Mouse (Mus musculus) liver, embryonic 16.5 days (tissue): Measurements from ENCODE around the gene Gm49318. TPM values are rescaled to one million over a fixed set of nuclear protein-coding genes. Genes with fewer than 3 reads are reported as not detected.

Experiments used
- ATAC-seq: fragments of 200-750 bp; cut with Nextera tagmentation; 2 replicates; pipeline ENCODE4 v1.8.0; 2017; ENCODE audit warnings: low read depth, mild to moderate bottlenecking, moderate number of reproducible peaks, moderate library complexity
- H3K27ac ChIP-seq: fragments of 300-500 bp; sonication (generic); 2 replicates; pipeline ENCODE4 v1.5.1; 2014; ENCODE audit warnings: mild to moderate bottlenecking, low read length
- H3K27me3 ChIP-seq: fragments of 300-500 bp; sonication (generic); 2 replicates; pipeline ENCODE4 v1.6.1; 2014; ENCODE audit warnings: low read depth, low read length, mixed read lengths; ENCODE audit not compliant: control insufficient read depth, insufficient read depth
- H3K36me3 ChIP-seq: fragments of 300-500 bp; sonication (generic); 2 replicates; pipeline ENCODE4 v1.6.1; 2014; ENCODE audit warnings: mild to moderate bottlenecking; ENCODE audit not compliant: control insufficient read depth, insufficient read depth
- H3K4me1 ChIP-seq: fragments of 300-500 bp; sonication (generic); 2 replicates; pipeline ENCODE4 v1.6.1; 2014; ENCODE audit warnings: low read depth, low read length, mixed read lengths; ENCODE audit not compliant: control insufficient read depth
- H3K4me2 ChIP-seq: fragments of 300-500 bp; sonication (generic); 2 replicates; pipeline ENCODE4 v1.6.1; 2014; ENCODE audit warnings: low read depth, low read length, mixed read lengths
- H3K4me3 ChIP-seq: fragments of 300-500 bp; sonication (generic); 2 replicates; pipeline ENCODE4 v1.5.1; 2014; ENCODE audit warnings: low read depth, mild to moderate bottlenecking, low read length
- H3K9ac ChIP-seq: fragments of 300-500 bp; sonication (generic); 2 replicates; pipeline ENCODE4 v1.6.1; 2014; ENCODE audit warnings: low read depth, low read length
- H3K9me3 ChIP-seq: fragments of 300-500 bp; sonication (generic); replicated peaks from 2 replicates; pipeline ENCODE4 v1.6.1; 2016; ENCODE audit warnings: low read length; ENCODE audit not compliant: control insufficient read depth
- WGBS: fragments of 180-500 bp; shearing (Covaris S2); extraction: QIAGEN DNeasy Blood & Tissue Kit; methylation state at CpG from one replicate; pipeline ENCODE4 v1.1.7; 2014; ENCODE audit not compliant: insufficient replicate concordance; 5-methylcytosine and 5-hydroxymethylcytosine counted together
- polyA plus RNA-seq: library from polyadenylated mRNA; unstranded; fragments of >200 nt; fragmentation: Nextera tagmentation; extraction: Ambion mirVana; gene quantifications from 2 replicates; pipeline ENCODE4 v1.2.1, GENCODE M21; 2015

Gm49318 gene
- polyA plus RNA-seq, 1 experiment from 2014 or later, result not detected

DNA sequence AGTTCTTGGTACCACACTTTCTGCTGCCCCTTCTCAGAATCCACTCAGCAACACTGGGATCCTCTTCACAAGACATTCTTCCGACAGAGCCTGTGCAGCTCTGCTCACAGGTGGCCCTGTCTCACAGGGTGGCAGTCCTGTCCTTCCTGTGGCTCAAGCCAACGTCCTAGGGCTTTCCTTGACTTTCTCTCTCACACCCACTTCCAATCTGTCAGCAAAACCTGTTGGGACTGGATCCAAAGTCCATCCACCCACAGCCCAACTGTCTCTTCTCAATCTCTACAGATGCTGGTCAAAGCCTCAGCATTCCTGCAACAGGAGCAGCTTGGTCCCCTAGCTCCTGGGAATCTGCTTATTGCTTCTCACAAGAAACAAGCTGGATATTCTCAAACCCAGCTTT is 9.7 kb downstream of the Gm49318 start:
- Histone ChIP-seq H3K4me3 (no peak overlapping the region), H3K36me3 (peaks cover 20% of the 10 kb centered on the region), H3K27ac (no peak overlapping the region), H3K4me1 (peaks cover 4% of the 10 kb centered on the region), H3K4me2 (no peak overlapping the region), H3K27me3 (no peaks in the 10 kb centered on the region), H3K9ac (no peak overlapping the region), H3K9me3 (no peaks in the 10 kb centered on the region)
- no peak for ATAC-seq
- 66% methylated on average over 2 of the region's 2 CpGs for WGBS

DNA sequence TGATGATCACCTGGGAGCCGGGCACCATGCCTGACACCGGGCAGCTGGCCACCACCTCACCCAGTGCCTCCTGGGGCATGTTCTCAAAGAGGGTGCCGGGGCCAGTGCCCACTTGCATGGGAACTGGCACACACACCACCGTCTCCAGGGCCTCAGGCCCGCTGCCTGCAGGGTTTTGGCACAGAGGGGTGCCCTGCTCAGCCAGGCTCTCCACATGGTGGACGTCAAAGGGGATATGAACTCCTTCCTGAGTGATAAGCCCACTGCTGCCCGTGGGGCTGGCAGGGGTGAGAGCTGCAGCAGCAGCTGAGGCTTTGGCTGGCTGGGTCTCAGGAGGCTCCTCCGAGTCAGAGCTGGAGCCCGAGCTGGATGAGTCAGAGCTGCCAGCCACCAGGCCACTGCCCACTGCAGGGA is 13.0 kb downstream of the Gm49318 start:
- H3K9ac ChIP-seq, result no peak overlapping the region
- ATAC-seq, result no peak
- H3K4me2 ChIP-seq, result no peak overlapping the region
- no peak overlapping the region for H3K4me3 ChIP-seq
- WGBS, result 84% methylated on average over 9 of the region's 9 CpGs
- peaks cover 10% of the 10 kb centered on the region for H3K4me1 ChIP-seq
- H3K27me3 ChIP-seq, result peaks cover 16% of the 10 kb centered on the region
- no peaks in the 10 kb centered on the region for H3K9me3 ChIP-seq
- H3K36me3 ChIP-seq, result peaks cover 15% of the 10 kb centered on the region
- no peak overlapping the region for H3K27ac ChIP-seq

DNA sequence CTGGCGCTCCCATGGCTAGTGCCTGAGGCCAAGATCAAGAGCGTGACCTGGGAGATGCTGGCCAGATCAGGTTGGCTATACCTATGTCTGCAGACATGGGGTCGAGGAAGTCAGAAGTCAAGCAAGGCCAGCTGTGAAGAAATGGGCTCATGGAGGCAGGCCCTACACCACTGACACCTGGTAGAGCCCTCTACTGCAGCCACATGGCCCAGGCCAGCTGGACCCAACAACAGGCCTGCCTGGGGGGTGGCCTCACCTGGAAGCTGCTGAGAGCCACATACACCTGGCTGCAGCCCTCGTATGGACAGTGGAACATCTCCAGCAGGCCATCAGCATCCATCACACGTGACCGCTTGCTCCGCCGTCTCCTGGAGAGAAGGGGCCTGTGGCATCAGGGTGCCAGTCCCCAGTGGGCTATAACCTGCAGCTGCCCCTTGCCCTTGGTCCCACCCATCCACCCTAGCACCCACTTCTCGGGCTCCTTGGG is 14.0 kb downstream of the Gm49318 start:
- H3K4me3 ChIP-seq, result no peak overlapping the region
- H3K27me3 ChIP-seq, result peaks cover 25% of the 10 kb centered on the region
- H3K4me2 ChIP-seq, result no peak overlapping the region
- ATAC-seq, result no peak
- no peak overlapping the region for H3K27ac ChIP-seq
- H3K36me3 ChIP-seq, result peaks cover 15% of the 10 kb centered on the region
- 83% methylated on average over 9 of the region's 9 CpGs for WGBS
- H3K9ac ChIP-seq, result no peak overlapping the region
- H3K9me3 ChIP-seq, result no peaks in the 10 kb centered on the region
- peaks cover 10% of the 10 kb centered on the region for H3K4me1 ChIP-seq

DNA sequence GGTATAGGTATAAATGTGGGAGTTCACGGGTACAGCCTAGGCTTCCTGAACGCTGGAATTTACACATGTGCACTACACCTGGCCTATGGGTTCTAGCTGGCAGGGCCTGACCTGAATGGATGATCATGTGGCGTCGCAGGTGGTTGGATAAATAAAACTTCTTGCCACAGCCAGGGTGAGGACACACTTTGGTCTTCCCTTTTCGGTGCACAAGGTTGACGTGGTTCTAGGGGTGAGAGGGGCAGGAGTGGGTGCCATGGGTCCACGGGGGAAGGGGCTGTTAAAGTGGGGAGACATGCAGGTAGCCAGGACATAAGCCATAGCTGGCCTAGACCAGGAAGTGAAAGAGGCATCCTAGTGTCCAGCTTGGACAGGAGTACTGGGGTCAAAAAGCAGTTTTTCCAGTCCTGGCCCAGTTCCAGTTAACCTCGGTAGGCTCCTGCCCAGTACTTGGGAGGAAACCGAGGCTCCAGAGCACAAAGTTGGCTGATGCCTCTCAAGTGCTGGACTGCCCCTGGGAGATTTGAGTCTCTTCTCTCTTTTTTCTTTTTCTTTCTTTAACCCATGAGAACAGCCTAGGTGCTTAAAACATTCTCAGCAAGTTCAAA is 14.7 kb downstream of the Gm49318 start:
- Histone ChIP-seq H3K4me2 (no peak overlapping the region), H3K4me1 (peaks cover 13% of the 10 kb centered on the region), H3K27me3 (peaks cover 32% of the 10 kb centered on the region), H3K4me3 (no peak overlapping the region), H3K9ac (no peak overlapping the region), H3K9me3 (no peaks in the 10 kb centered on the region), H3K36me3 (peaks cover 15% of the 10 kb centered on the region), H3K27ac (no peak overlapping the region)
- no peak for ATAC-seq
- WGBS, result 67% methylated on average over 9 of the region's 9 CpGs

DNA sequence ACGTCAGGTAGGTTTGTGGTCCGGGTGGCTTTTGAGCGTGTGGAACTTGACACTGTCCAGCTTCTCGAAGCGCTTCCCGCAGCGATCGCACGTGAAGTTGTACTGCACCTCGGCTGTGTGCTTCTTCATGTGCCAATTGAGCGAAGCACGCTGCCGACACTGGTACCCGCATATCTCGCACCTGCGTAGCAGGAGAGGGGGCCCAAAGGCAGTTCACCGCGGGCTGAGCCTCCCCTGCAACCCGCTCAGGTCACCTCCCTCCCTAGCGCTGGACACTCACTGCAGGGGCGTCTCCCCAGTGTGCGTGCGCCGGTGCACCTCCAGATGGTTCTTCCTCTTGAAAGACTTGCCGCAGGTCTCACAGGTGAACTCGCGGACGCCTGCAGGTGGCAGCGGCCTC is 15.3 kb downstream of the Gm49318 start:
- Histone ChIP-seq H3K27ac (no peak overlapping the region), H3K9me3 (no peaks in the 10 kb centered on the region), H3K27me3 (peaks cover 39% of the 10 kb centered on the region), H3K4me3 (no peak overlapping the region), H3K9ac (no peak overlapping the region), H3K4me1 (peaks cover 20% of the 10 kb centered on the region), H3K36me3 (peaks cover 15% of the 10 kb centered on the region), H3K4me2 (no peak overlapping the region)
- WGBS, result 37% methylated on average over 29 of the region's 29 CpGs
- no peak for ATAC-seq

DNA sequence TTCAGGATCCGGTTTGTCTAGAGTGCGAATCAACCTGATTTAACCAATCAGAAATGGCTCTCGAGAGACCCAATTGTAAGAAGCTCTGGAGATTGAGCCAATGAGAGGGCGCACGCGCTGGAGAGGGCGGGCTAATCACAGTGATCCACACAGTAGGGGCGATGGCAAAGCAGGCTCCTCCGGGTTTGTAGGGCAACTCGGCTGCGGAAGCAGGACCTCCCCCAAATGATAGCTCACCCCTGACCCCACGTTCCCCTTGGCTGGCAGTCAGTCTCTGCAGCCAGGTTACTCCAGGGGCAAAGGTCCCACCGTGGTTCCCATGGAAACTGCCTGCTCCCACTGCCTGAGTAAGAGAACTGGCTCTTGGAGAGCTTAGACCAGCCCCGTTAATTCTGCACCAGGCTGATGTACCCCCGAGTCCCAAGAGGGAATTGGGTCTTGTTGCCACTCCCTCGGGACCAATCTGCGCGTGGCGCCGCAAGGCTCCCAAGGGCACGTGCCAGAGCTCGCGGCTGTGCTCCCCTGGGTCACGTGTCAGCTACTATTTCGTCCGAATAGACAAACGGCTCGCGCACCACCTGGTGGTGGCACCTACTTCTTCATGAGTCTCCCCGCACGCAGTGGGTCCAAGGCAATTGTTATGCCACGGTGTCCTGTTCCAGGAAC is 16.5 kb downstream of the Gm49318 start:
- WGBS, result 2% methylated on average over 32 of the region's 32 CpGs
- H3K27me3 ChIP-seq, result peaks cover 51% of the 10 kb centered on the region

DNA sequence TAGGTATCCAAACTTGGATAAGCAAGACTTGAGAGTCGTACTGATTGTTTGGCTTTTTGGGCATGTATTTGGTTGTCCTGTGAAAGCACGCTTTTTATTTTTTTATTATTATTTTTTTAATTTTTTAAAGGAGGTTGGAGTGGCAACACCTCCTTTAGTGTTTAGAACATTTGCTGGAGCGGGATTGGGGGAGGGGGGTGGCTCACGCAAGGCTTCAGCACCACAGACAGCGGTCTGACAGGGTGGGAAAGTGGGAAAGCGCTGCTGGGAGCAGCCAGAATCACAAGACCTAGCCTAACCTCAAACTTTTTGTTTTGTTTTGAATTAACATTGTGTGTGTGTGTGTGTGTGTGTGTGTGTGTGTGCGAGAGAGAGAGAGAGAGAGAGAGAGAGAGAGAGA is 17.4 kb downstream of the Gm49318 start:
- 29% methylated on average over 7 of the region's 7 CpGs for WGBS
- H3K36me3 ChIP-seq, result peaks cover 7% of the 10 kb centered on the region
- H3K4me1 ChIP-seq, result peaks cover 28% of the 10 kb centered on the region
- H3K27me3 ChIP-seq, result peaks cover 56% of the 10 kb centered on the region
- no peaks in the 10 kb centered on the region for H3K9me3 ChIP-seq
- no peak overlapping the region for H3K4me2 ChIP-seq
- no peak overlapping the region for H3K27ac ChIP-seq
- H3K9ac ChIP-seq, result no peak overlapping the region
- no peak overlapping the region for H3K4me3 ChIP-seq
- ATAC-seq, result no peak

More for the DNA sequence above, 16.5 kb downstream of the Gm49318 start:
- H3K9me3 ChIP-seq, result no peaks in the 10 kb centered on the region
- no peak overlapping the region for H3K9ac ChIP-seq
- H3K4me2 ChIP-seq, result peak overlapping the region; percentile 17; the same call in 1 of the 2 replicates
- ATAC-seq, result peak; percentile 60
- peaks cover 11% of the 10 kb centered on the region for H3K36me3 ChIP-seq
- no peak overlapping the region for H3K27ac ChIP-seq
- no peak overlapping the region for H3K4me3 ChIP-seq
- H3K4me1 ChIP-seq, result peaks cover 28% of the 10 kb centered on the region

DNA sequence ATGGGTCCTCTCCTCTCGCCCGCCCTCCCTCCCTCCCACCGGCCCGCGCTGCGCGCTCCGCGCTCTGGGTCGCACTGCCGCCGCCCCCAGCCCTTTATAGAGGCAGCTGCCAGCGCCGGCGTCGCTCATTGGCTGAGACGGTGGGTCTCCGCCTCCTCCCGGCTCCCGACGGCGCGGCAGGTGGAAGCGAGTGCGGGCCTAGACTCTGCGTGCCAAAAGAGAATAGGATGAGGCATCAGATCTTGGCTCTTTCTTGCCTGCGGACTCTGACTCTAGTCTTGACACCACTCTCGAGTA is 19.2 kb downstream of the Gm49318 start, which contains the start of gene Elavl3:
Elavl3 (minus strand) TSS at position 66 of the 297 bp plus-strand sequence.
- ATAC-seq, result no peak
- H3K4me1 ChIP-seq, result peaks cover 28% of the 10 kb centered on the region
- peak within 1 kb of the TSS; percentile 33 for H3K4me3 ChIP-seq
- H3K27ac ChIP-seq, result no peak within 1 kb of the TSS
- no peak within 1 kb of the TSS for H3K9ac ChIP-seq
- peak within 1 kb of the TSS; percentile 56 for H3K4me2 ChIP-seq
- 3% methylated on average over 26 of the region's 28 CpGs for WGBS
- no peaks in the 10 kb centered on the region for H3K9me3 ChIP-seq
- H3K27me3 ChIP-seq, result peaks cover 62% of the 10 kb centered on the region
- no peaks in the 10 kb centered on the region; the same call in 1 of the 2 replicates for H3K36me3 ChIP-seq
